8 mouse cellular contexts compared by ENCODE assay signal in the genomic region with DNA sequence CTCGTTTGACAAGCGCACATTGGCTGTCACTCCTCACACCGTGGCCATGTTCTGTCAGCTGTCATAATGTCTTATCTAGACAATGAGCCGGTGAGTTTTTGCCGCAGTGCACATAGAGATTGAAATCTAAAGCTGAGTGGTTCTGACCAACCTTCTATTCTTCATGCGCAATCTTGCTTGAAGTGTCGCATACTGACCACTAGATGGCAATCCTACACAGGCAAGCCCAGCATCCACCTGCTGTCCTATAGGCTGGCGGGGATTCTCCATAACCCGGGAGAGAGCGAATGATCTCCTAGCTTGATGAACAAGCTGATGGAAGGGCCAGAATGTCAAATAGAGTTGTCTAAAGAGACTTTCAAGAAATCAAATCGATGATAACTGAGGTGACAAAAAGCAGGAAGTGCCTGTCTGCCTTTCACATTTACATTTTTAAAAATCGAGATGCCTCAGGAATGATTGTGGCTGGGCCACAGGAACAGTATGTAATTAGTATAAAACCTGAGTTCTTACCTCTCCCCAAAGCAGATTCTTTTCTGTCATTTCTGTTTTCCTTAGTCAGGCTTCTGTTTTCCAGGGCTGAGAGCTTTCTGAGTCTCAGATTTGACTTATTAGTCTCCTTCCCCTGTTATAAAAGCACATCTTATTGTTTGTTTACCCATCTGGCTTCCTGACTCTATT.
DNase-seq lines count a peak whose midpoint lies in the region; ATAC-seq lines count a peak whose summit lies in the region.

No protein-coding gene starts in this region.

- ATAC-seq in hindbrain, embryonic 13.5 days (ENCODE audit: low FRiP score) = peak; percentile 94

- intact Hi-C loops in gastrocnemius, postnatal 36 days (cut with DNase I) = no loop called here

- H3K4me1 ChIP-seq in hindbrain, embryonic 13.5 days (replicated peaks) = 0 out of 2 replicates have a peak, but pooled peaks cover 6% of the 10 kb centered on the region

- H3K27ac ChIP-seq in hindbrain, embryonic 13.5 days = no peak overlapping the region

- DNase-seq in gastrocnemius, adult 18-20 months (ENCODE audit: low spot score) = peak; percentile 2
- DNase-seq in gastrocnemius, postnatal 36 days = no peak
- DNase-seq in adrenal gland, postnatal 10 days = peak; percentile 49
- peak; percentile 49 for DNase-seq in embryo, embryonic 9.5 days (ENCODE audit: extremely low spot score)
- peak; percentile 81 for DNase-seq in layer of hippocampus, adult 9-10 months (ENCODE audit: low spot score)
- DNase-seq in lung, postnatal 36 days = peak; percentile 28
- DNase-seq in right cerebral cortex, postnatal 10 days (ENCODE audit: low spot score in 2 of 2) = peak; percentile 85 to 86

- no peak overlapping the region for H3K4me3 ChIP-seq in hindbrain, embryonic 13.5 days

- H3K9me3 ChIP-seq in hindbrain, embryonic 13.5 days = no peaks in the 10 kb centered on the region

- 23% methylated on average over 12 of the region's 12 CpGs for WGBS in hindbrain, embryonic 13.5 days

- H3K36me3 ChIP-seq in hindbrain, embryonic 13.5 days = no peaks in the 10 kb centered on the region

- H3K27me3 ChIP-seq in hindbrain, embryonic 13.5 days = no peaks in the 10 kb centered on the region

- no peak overlapping the region for H3K9ac ChIP-seq in hindbrain, embryonic 13.5 days

- H3K4me2 ChIP-seq in hindbrain, embryonic 13.5 days = no peak overlapping the region

Comparison
In these comparisons a context has a peak if more than half of its experiments do, and no peak if none do; other contexts are left out.
1. DNase-seq: peak in gastrocnemius, adult 18-20 months (single experiment), adrenal gland, postnatal 10 days (single experiment), embryo, embryonic 9.5 days (single experiment), layer of hippocampus, adult 9-10 months (single experiment), lung, postnatal 36 days (single experiment) and right cerebral cortex, postnatal 10 days (2 of 2); none in gastrocnemius, postnatal 36 days (0 of 2).